Mouse (Mus musculus) hindbrain, embryonic 11.5 days (tissue): ENCODE data around the gene Cx3cl1. TPM values are rescaled to one million over a fixed set of nuclear protein-coding genes. Genes with fewer than 3 reads are reported as not detected.
A peak's percentile ranks its signal among the peaks of the same experiment; 100 is the strongest.

Experiments
- ATAC-seq: fragments of 200-750 bp; cut with Nextera tagmentation; 2 replicates; pipeline ENCODE4 v1.8.0; 2017; ENCODE audit warnings: mild to moderate bottlenecking, moderate TSS enrichment, moderate library complexity; ENCODE audit not compliant: low FRiP score
- DNase-seq: peaks from one replicate; pipeline ENCODE4 v3.0.0-alpha.2; 2015; ENCODE audit warnings: low spot score
- H3K27ac ChIP-seq: fragments of 300-500 bp; sonication (generic); 2 replicates; pipeline ENCODE4 v1.5.1; 2014; ENCODE audit warnings: mild to moderate bottlenecking, low read depth, low read length
- H3K27me3 ChIP-seq: fragments of 300-500 bp; sonication (generic); 2 replicates; pipeline ENCODE4 v1.6.1; 2014; ENCODE audit warnings: mild to moderate bottlenecking, low read length, moderate library complexity, mixed read lengths; ENCODE audit not compliant: control insufficient read depth, insufficient read depth
- H3K36me3 ChIP-seq: fragments of 300-500 bp; sonication (generic); 2 replicates; pipeline ENCODE4 v1.6.1; 2014; ENCODE audit warnings: mild to moderate bottlenecking, low read length, moderate library complexity, mixed read lengths; ENCODE audit not compliant: control insufficient read depth, insufficient read depth
- H3K4me1 ChIP-seq: fragments of 300-500 bp; sonication (generic); replicated peaks from 2 replicates; pipeline ENCODE4 v1.6.1; 2014; ENCODE audit warnings: low read length, mixed read lengths; ENCODE audit not compliant: control insufficient read depth, insufficient read depth
- H3K4me2 ChIP-seq: fragments of 300-500 bp; sonication (generic); replicated peaks from 2 replicates; pipeline ENCODE4 v1.6.1; 2014; ENCODE audit warnings: mild to moderate bottlenecking, low read depth, low read length
- H3K4me3 ChIP-seq: fragments of 300-500 bp; sonication (generic); 2 replicates; pipeline ENCODE4 v1.5.1; 2014; ENCODE audit warnings: low read depth, low read length
- H3K9ac ChIP-seq: fragments of 300-500 bp; sonication (generic); 2 replicates; pipeline ENCODE4 v1.6.1; 2014; ENCODE audit warnings: low read depth, low read length
- H3K9me3 ChIP-seq: fragments of 300-500 bp; sonication (generic); 2 replicates; pipeline ENCODE4 v1.6.1; 2016; ENCODE audit warnings: low read length; ENCODE audit not compliant: control insufficient read depth
- WGBS: fragments of 180-500 bp; shearing (Covaris S2); extraction: QIAGEN DNeasy Blood & Tissue Kit; methylation state at CpG from one replicate; pipeline ENCODE4 v1.1.7; 2014; 5-methylcytosine and 5-hydroxymethylcytosine counted together
- polyA plus RNA-seq: library from polyadenylated mRNA; unstranded; fragments of >200 nt; fragmentation: Nextera tagmentation; extraction: Ambion mirVana; gene quantifications from 2 replicates; pipeline ENCODE4 v1.2.1, GENCODE M21; 2014

Cx3cl1 gene
- polyA plus RNA-seq, 1 experiment from 2014 or later = 10.9 TPM

DNA sequence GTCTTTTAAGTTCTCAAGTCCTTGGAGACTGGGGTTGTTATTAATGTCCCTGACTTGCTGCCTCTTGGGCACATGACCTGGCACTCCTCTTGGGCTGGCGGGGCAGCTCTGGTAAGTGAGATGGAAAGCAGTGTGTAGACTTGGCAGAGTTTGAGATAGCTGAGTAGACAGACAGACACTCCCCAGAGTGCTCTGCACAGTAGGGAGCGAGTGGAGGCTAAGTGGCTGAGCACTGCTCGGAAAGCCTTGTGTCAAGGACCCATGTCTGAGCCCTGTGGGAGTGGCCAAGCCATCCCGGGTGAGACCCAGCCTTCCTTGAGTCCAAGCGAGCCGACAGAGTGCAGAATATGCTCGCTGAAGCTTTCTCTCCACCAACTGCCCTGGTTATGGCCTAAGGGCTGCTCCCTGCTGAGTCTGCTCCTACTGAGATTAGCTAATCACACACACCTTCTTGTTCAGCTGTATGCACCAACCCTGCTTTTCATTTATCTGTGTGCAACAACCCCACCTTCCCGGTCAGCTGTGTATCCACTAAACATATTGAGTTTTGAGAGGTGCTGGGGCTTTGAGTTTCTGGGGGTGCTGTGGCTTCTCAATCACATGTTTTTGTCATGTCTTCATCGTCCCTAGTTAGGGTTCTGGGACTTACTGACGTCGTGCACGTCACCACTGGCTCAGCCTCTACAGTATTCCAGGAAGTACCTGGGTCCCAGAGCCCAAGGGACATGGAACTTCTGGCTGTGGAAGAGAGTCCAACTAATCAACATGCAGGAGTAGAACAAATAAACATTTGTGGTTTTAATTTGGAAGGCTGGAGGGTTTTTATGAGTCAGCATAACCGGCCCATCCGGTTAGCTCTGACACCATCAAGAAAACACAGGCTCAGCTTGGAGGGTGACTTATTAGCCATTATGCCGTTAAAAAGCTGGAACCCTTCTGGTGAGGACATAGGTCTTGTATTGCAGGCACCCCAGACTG, 16.0 kb downstream of the Cx3cl1 start:
- 75% methylated on average over 15 of the region's 15 CpGs for WGBS
- DNase-seq (no peak), ATAC-seq (no peak)
- H3K27me3 ChIP-seq = no peaks in the 10 kb centered on the region
- no peaks in the 10 kb centered on the region for H3K9me3 ChIP-seq
- no peak overlapping the region for H3K9ac ChIP-seq
- no peak overlapping the region for H3K27ac ChIP-seq
- no peaks in the 10 kb centered on the region for H3K36me3 ChIP-seq
- no peak overlapping the region for H3K4me2 ChIP-seq
- H3K4me1 ChIP-seq = no peaks in the 10 kb centered on the region
- H3K4me3 ChIP-seq = no peak overlapping the region

DNA sequence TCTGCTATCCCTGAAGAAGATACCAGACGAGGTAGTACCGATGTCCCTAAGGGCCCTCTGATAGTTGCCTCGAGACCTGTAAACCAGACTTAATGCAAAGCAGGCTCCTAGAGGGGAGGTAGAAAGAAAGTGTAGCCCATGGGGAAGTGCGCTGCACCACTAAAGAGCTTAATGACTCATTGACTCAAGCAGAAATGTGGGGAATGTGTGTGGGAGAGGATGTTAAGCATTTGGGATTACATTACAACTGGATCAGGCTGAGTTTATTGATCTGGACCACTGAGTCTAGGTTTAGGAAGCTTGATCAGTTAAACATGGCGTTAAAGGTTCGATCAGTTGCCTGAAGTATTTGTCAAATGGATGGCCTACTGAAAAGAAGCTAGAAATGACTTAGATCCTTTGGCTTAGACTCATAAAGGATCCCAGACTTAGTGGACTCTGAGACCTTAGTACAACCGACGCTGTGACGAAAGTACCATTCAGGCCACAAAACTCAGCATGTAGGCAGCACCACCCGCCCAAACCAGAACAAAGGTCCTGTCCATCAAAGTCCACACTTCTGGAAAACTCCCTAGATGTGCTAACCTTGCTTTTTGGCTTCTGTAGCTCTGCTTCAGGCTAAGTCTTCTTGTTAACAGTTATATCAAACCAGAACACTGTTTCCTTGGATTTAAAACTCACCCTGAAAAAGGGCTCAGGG, 17.6 kb downstream of the Cx3cl1 start:
- H3K9me3 ChIP-seq = no peaks in the 10 kb centered on the region
- H3K27ac ChIP-seq = no peak overlapping the region
- H3K9ac ChIP-seq = no peak overlapping the region
- H3K4me2 ChIP-seq = no peak overlapping the region
- no peaks in the 10 kb centered on the region for H3K27me3 ChIP-seq
- 66% methylated on average over 10 of the region's 10 CpGs for WGBS
- no peak for DNase-seq
- H3K4me3 ChIP-seq = no peak overlapping the region
- no peaks in the 10 kb centered on the region for H3K36me3 ChIP-seq
- no peak for ATAC-seq
- H3K4me1 ChIP-seq = no peaks in the 10 kb centered on the region

DNA sequence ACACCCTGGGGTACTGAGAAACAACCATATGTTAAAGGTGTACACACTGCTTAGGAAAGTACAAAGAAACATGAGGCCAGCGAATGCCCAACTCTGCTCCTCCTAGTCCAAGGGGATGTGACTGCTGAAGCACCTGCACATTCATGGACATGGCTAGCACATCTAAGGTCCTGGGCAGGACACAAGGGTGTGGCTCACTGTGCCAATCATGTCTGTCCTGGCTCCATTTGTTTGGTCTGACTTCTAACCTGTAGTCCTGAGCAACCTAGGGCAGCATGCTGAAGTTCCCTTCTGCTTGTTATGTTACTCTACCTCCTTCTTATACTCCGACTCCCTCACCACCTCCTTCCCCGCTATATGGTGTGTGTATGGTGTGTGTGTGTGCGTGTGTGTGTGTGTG, 22.6 kb downstream of the Cx3cl1 start:
- H3K9me3 ChIP-seq = no peaks in the 10 kb centered on the region
- no peaks in the 10 kb centered on the region for H3K4me1 ChIP-seq
- no peak overlapping the region for H3K27ac ChIP-seq
- DNase-seq (no peak), ATAC-seq (no peak)
- H3K4me3 ChIP-seq = no peak overlapping the region
- WGBS = 86% methylated on average over 4 of the region's 4 CpGs
- no peak overlapping the region for H3K4me2 ChIP-seq
- H3K9ac ChIP-seq = no peak overlapping the region
- H3K27me3 ChIP-seq = no peaks in the 10 kb centered on the region
- H3K36me3 ChIP-seq = no peaks in the 10 kb centered on the region

DNA sequence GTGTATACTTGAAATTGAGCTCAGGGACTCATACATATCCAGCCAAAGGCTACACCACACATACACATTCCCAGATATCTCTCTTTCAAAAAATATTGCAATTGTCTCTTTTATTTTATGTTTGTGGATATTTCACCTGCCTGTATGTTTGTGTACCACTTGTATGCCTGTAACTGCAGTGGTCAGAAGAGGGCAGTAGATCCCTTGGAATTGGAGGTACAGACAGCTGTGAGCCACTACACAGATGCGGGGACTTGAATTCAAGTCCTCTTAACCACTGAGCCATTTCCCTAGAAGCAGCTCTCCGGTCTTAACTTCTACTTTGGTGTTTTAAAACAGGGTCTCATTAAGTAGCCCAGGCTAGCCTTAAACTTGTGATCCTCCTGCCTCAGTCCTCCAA, 23.0 kb downstream of the Cx3cl1 start:
- H3K9me3 ChIP-seq = no peaks in the 10 kb centered on the region
- H3K4me1 ChIP-seq = no peaks in the 10 kb centered on the region
- WGBS = 94% methylated on average over 2 of the region's 2 CpGs
- H3K36me3 ChIP-seq = no peaks in the 10 kb centered on the region
- H3K27ac ChIP-seq = no peak overlapping the region
- H3K27me3 ChIP-seq = no peaks in the 10 kb centered on the region
- ATAC-seq = no peak
- H3K4me2 ChIP-seq = no peak overlapping the region
- no peak overlapping the region for H3K4me3 ChIP-seq
- no peak for DNase-seq
- no peak overlapping the region for H3K9ac ChIP-seq

DNA sequence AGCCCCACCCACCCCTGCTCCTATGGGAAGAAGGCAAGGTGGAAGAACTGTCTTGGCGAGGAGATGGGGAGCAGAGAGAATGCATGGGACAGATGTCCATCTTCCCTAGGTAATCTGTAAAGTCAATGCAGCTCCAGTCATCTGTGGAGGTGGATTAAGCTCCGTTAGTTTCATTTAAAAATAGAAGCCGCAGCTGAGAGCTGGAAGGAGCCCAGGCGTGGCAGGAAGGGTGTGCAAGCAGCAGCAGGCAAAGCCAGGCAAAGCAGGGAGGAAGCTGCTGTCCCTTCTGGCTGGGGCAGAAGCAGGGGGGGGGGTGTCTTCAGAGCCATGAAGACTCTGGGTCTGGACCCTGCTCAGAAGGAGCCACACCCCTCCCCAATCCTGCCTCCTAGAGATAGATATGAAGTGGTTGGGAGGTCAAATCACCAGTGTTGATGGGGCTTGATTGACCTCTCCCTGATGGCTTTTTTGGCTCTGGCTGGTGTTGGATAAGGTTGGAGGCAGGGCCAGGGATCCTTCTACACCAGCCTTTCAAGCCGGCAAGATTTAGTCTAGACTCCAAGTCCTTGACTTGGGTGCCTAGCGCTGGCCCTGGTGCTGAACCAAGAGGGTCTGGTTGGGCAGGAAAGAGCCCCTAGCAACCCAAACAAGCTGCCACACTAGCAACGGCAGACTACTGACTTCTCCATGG, 28.6 kb downstream of the Cx3cl1 start:
- Histone ChIP-seq H3K9me3 (no peaks in the 10 kb centered on the region), H3K4me3 (no peak overlapping the region), H3K27me3 (no peaks in the 10 kb centered on the region), H3K4me2 (no peak overlapping the region), H3K36me3 (no peaks in the 10 kb centered on the region), H3K9ac (no peak overlapping the region), H3K4me1 (no peaks in the 10 kb centered on the region), H3K27ac (no peak overlapping the region)
- DNase-seq = peak; percentile 31
- no peak for ATAC-seq
- 69% methylated on average over 7 of the region's 7 CpGs for WGBS

DNA sequence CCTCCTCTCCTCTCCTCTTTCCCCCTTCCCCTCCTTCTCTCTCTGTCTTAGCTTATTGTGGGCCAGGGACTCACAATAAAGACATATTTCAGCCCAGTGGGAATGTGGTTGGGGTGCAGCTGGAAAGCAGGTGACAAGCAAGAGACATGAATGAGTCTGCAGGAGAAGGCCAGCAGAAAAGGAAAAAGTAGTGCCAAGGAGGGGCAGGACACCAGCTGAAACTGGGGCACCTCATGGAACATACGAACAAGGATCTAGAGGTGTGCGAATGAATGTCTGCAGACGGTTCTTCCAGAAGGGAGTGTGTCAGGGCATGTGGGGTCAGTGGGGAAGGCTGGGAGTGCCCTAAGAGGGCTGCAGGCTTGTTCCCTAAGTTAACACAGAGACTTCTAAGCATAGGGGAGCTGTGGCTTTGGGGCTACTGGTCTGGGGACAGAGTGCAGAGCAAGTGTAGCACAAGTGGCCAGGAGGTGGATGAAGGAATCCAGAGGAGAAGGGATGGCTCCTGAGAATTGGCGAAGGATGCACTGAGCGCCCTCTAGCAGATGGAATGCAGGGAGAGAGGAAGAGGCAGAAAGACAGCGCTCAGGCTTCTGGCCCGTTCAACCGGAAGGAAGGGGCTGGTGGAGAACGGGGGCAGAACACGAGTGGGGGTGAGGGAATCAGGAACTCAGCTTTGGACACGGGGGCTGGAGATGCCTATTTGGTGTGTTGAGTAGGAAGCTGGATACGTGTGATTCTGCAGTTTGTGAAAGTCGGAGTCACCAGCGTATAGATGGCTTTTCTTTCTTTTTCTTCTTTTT, 29.7 kb downstream of the Cx3cl1 start:
- Histone ChIP-seq H3K27me3 (no peaks in the 10 kb centered on the region), H3K4me1 (no peaks in the 10 kb centered on the region), H3K9ac (no peak overlapping the region), H3K36me3 (no peaks in the 10 kb centered on the region), H3K27ac (no peak overlapping the region), H3K4me3 (no peak overlapping the region), H3K4me2 (no peak overlapping the region), H3K9me3 (no peaks in the 10 kb centered on the region)
- no peak for ATAC-seq
- DNase-seq = no peak
- 43% methylated on average over 14 of the region's 14 CpGs for WGBS

GRCm38 (mm10) chr8:94802375-94802774, 30.6 kb downstream of the Cx3cl1 start:
- no peaks in the 10 kb centered on the region for H3K36me3 ChIP-seq
- H3K4me1 ChIP-seq = no peaks in the 10 kb centered on the region
- H3K4me2 ChIP-seq = no peak overlapping the region
- no peaks in the 10 kb centered on the region for H3K27me3 ChIP-seq
- H3K4me3 ChIP-seq = no peak overlapping the region
- no peak for DNase-seq
- no peak for ATAC-seq
- 79% methylated on average over 4 of the region's 4 CpGs for WGBS
- H3K9me3 ChIP-seq = no peaks in the 10 kb centered on the region
- no peak overlapping the region for H3K9ac ChIP-seq
- no peak overlapping the region for H3K27ac ChIP-seq

GRCm38 (mm10) chr8:94803551-94803950, 31.7 kb downstream of the Cx3cl1 start:
- DNase-seq = no peak
- WGBS = 69% methylated on average over 6 of the region's 6 CpGs
- no peak overlapping the region for H3K4me3 ChIP-seq
- no peaks in the 10 kb centered on the region for H3K36me3 ChIP-seq
- ATAC-seq = no peak
- H3K4me2 ChIP-seq = no peak overlapping the region
- no peaks in the 10 kb centered on the region for H3K4me1 ChIP-seq
- no peak overlapping the region for H3K9ac ChIP-seq
- H3K27me3 ChIP-seq = no peaks in the 10 kb centered on the region
- H3K27ac ChIP-seq = no peak overlapping the region
- H3K9me3 ChIP-seq = no peaks in the 10 kb centered on the region
